In the genomic region with DNA sequence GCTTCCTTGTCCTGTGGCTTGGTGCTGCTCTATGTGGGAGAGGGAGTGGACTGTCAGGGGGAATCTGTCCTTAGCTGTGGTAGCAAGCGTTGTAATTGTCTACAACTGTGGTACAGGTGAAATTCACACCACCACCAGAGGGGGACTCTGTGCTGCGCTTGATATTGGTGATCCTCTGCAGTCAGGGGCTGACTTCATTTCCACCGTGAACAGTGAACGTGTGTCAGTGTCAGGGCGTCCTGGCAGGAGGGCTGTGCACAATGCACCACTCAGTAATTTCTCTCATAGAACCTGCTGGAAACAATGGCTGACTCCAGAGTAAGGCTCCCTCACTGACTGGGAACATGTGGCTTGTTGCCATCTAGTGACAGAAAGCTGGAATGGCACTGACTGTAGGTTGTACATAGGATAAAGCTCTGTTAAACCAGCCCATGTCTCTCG, we compare ENCODE assay signal across 8 mouse cellular contexts.
DNase-seq lines count a peak whose midpoint lies in the region; ATAC-seq and TF ChIP-seq lines count a peak whose summit lies in the region.

No protein-coding gene starts in this region.

- H3K36me3 ChIP-seq in ES-E14 (ENCODE audit: control insufficient read depth, insufficient read depth, low read length, poor library complexity, severe bottlenecking) = no peaks in the 10 kb centered on the region
- H3K36me3 ChIP-seq in hindbrain, embryonic 15.5 days = no peaks in the 10 kb centered on the region

- H3K27ac ChIP-seq in ES-E14 (ENCODE audit: insufficient read depth, low read depth, low read length, poor library complexity, severe bottlenecking) = no peak overlapping the region
- no peak overlapping the region for H3K27ac ChIP-seq in bone marrow macrophage, adult 2 months (ENCODE audit: insufficient read depth, low read depth, low read length)
- H3K27ac ChIP-seq in embryonic fibroblast, embryonic 13.5 days (ENCODE audit: insufficient read depth, low read length) = no peak overlapping the region
- H3K27ac ChIP-seq in hindbrain, embryonic 15.5 days (replicated peaks) = no peak overlapping the region

- no peak overlapping the region for H3K9ac ChIP-seq in ES-E14 (ENCODE audit: insufficient read depth, low read depth, low read length, poor library complexity, severe bottlenecking)
- H3K9ac ChIP-seq in hindbrain, embryonic 15.5 days = no peak overlapping the region

- TF ChIP-seq CTCF in bone marrow macrophage, adult 2 months (IDR thresholded peaks at IDR 0.05; ENCODE audit: low read depth, low read length) = peak; percentile 72
- TF ChIP-seq CTCF in embryonic fibroblast, embryonic 13.5 days (IDR thresholded peaks at IDR 0.05; ENCODE audit: borderline replicate concordance, insufficient read depth, low read length) = peak; percentile 23; the same call in 1 of the 2 replicates

- H3K4me3 ChIP-seq in ES-E14 (ENCODE audit: insufficient read depth in 1 of 2, low read depth in 1 of 2, low read length in 2 of 2, poor library complexity in 1 of 2, severe bottlenecking in 1 of 2) = no peak overlapping the region
- no peak overlapping the region for H3K4me3 ChIP-seq in bone marrow macrophage, adult 2 months (ENCODE audit: insufficient read depth, low read length)
- H3K4me3 ChIP-seq in embryonic fibroblast, embryonic 13.5 days (ENCODE audit: insufficient read depth, low read length) = no peak overlapping the region
- no peak overlapping the region for H3K4me3 ChIP-seq in hindbrain, embryonic 15.5 days

- peak; percentile 94 for ATAC-seq in hindbrain, embryonic 15.5 days (ENCODE audit: low FRiP score, low read depth)
- no peak for ATAC-seq in monocyte, adult 5-6 weeks (replicated peaks; ENCODE audit: insufficient number of reproducible peaks, low FRiP score, low TSS enrichment, poor library complexity, severe bottlenecking)

- no peaks in the 10 kb centered on the region for H3K27me3 ChIP-seq in hindbrain, embryonic 15.5 days

- DNase-seq in ES-E14 (ENCODE audit: low read depth, low spot score) = peak; percentile 45
- DNase-seq in layer of hippocampus, postnatal 10 days (ENCODE audit: low spot score in 2 of 2) = peak; percentile 55 to 67
- peak; percentile 60 for DNase-seq in lung, postnatal 14 days
- peak; percentile 84 to 87 for DNase-seq in right cerebral cortex, postnatal 10 days (ENCODE audit: low spot score in 2 of 2)

- H3K9me3 ChIP-seq in ES-E14 (ENCODE audit: control insufficient read depth, insufficient read depth, low read depth, low read length) = no peaks in the 10 kb centered on the region
- H3K9me3 ChIP-seq in hindbrain, embryonic 15.5 days = no peaks in the 10 kb centered on the region

- H3K4me1 ChIP-seq in ES-E14 (ENCODE audit: control insufficient read depth in 2 of 2, insufficient read depth in 2 of 2, low read length in 2 of 2, poor library complexity in 1 of 2) = no peaks in the 10 kb centered on the region
- H3K4me1 ChIP-seq in bone marrow macrophage, adult 2 months (ENCODE audit: control insufficient read depth, insufficient read depth, low read length) = no peaks in the 10 kb centered on the region
- H3K4me1 ChIP-seq in embryonic fibroblast, embryonic 13.5 days (ENCODE audit: control insufficient read depth, insufficient read depth, low read length) = no peaks in the 10 kb centered on the region
- no peaks in the 10 kb centered on the region for H3K4me1 ChIP-seq in hindbrain, embryonic 15.5 days (replicated peaks)

- H3K4me2 ChIP-seq in hindbrain, embryonic 15.5 days = peak overlapping the region; percentile 13; the same call in 1 of the 2 replicates

- 16% methylated on average over 6 of the region's 6 CpGs for WGBS in hindbrain, embryonic 15.5 days

- in situ Hi-C loops in ES-E14 (cut with MboI; ENCODE audit: low sequenced_read_pairs in 2 of 2, unreplicated experiment in 2 of 2) = no loop called here

- no peak for TF ChIP-seq POLR2A in bone marrow macrophage, adult 2 months (IDR thresholded peaks at IDR 0.05; ENCODE audit: borderline replicate concordance, low read depth, low read length)
- no peak for TF ChIP-seq POLR2A in embryonic fibroblast, embryonic 13.5 days (IDR thresholded peaks at IDR 0.05; ENCODE audit: low read depth, low read length)

TF ChIP-seq in ES-E14, 5 proteins besides CTCF, POLR2A, EP300 and RAD21:
- TF ChIP-seq ZC3H11A (IDR thresholded peaks at IDR 0.05; ENCODE audit: borderline replicate concordance, low read depth, low read length) (peak; percentile 48; the same call in 1 of the 2 replicates), CHD2 (IDR thresholded peaks at IDR 0.05; ENCODE audit: low read depth, low read length) (no peak)
TF ChIP-seq in ES-E14: peak in this region for 1.
